Mouse (Mus musculus): ENCODE measurements at regions not wholly inside any gene's neighbourhood (a gene's known extent, or its start where the extent isn't known, plus 50 kb on each side); places are given as distances from the start of the nearest gene placed in this dataset.
A peak's percentile ranks its signal among the peaks of the same experiment; 100 is the strongest.

DNA sequence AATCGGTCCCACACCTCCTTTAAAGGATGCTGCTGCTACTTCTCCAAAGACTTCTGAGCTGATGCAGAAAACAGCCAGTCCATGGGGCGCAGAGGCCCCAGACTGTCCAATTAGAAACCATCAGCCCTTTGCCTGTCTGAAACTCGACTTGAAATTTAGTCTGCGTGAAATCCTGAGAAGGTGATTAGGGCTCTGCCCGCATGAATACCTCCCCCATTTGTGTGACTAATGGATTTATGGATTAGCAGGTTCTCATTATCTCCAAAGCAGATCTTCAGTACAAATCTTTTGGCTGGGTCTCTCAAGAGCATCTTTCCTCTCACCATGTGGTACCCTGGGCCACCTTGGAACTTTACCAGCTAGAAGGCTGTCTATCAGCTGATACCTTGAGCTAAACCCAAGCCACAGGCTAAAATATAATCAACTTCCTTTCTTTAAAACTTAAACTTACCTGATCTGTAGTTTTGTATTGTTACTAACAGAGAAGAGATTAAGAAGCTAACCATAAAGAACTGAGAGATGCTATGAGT lies 72.1 kb upstream of the Shb start:
- no peaks in the 10 kb centered on the region for H3K27me3 ChIP-seq (ENCODE audit: control insufficient read depth, insufficient read depth, low read length)
- H3K4me3 ChIP-seq (replicated peaks; ENCODE audit: low read length), result no peak overlapping the region
- no peak overlapping the region for H3K4me2 ChIP-seq (replicated peaks; ENCODE audit: low read depth, low read length, severe bottlenecking)
- H3K4me1 ChIP-seq (ENCODE audit: control insufficient read depth, insufficient read depth, low read length), result no peaks in the 10 kb centered on the region
- no peaks in the 10 kb centered on the region for H3K36me3 ChIP-seq (ENCODE audit: control insufficient read depth, insufficient read depth, low read length)
- H3K9me3 ChIP-seq (ENCODE audit: control insufficient read depth, low read length), result no peaks in the 10 kb centered on the region
- DNase-seq (ENCODE audit: low spot score) (no peak), ATAC-seq (ENCODE audit: low FRiP score, low read depth) (no peak)
- WGBS, result 56% methylated on average over 5 of the region's 5 CpGs
- TF ChIP-seq POLR2A (IDR thresholded peaks at IDR 0.05; ENCODE audit: borderline replicate concordance, extremely low read depth, insufficient read depth, insufficient read length), result no peak
- H3K27ac ChIP-seq (replicated peaks; ENCODE audit: low read depth, low read length), result no peak overlapping the region
- no peak overlapping the region for H3K9ac ChIP-seq (ENCODE audit: low read depth, low read length, severe bottlenecking)

DNA sequence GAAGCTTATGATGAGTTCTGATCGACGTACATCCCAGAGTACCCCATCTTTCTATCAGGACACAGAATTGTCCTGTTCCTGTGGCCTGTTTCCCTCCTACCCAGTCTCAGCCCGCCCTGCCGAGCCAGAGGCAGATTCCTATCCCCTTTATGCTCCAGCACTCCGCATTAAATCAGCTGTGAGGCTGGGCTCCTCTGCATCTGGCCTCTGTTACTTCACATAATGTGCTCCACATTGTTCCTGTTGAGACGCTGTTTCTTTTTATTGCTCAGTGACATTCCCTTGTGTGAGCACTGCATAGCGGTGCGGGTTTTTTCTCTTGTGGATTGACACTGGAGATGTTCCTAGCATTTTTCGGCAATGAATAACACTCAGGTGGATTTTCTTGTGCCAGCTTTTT lies 68.2 kb upstream of the Shb start:
- peak; percentile 68 for DNase-seq (ENCODE audit: low spot score)
- no peak for TF ChIP-seq POLR2A (IDR thresholded peaks at IDR 0.05; ENCODE audit: borderline replicate concordance, extremely low read depth, insufficient read depth, insufficient read length)
- 24% methylated on average over 9 of the region's 9 CpGs for WGBS
- Histone ChIP-seq H3K4me1 (ENCODE audit: control insufficient read depth, insufficient read depth, low read length) (no peaks in the 10 kb centered on the region), H3K27ac (replicated peaks; ENCODE audit: low read depth, low read length) (no peak overlapping the region), H3K27me3 (ENCODE audit: control insufficient read depth, insufficient read depth, low read length) (no peaks in the 10 kb centered on the region), H3K4me2 (replicated peaks; ENCODE audit: low read depth, low read length, severe bottlenecking) (no peak overlapping the region), H3K9ac (ENCODE audit: low read depth, low read length, severe bottlenecking) (no peak overlapping the region), H3K9me3 (ENCODE audit: control insufficient read depth, low read length) (no peaks in the 10 kb centered on the region), H3K4me3 (replicated peaks; ENCODE audit: low read length) (no peak overlapping the region), H3K36me3 (ENCODE audit: control insufficient read depth, insufficient read depth, low read length) (no peaks in the 10 kb centered on the region)
- peak; percentile 82 for ATAC-seq (ENCODE audit: low FRiP score, low read depth)

DNA sequence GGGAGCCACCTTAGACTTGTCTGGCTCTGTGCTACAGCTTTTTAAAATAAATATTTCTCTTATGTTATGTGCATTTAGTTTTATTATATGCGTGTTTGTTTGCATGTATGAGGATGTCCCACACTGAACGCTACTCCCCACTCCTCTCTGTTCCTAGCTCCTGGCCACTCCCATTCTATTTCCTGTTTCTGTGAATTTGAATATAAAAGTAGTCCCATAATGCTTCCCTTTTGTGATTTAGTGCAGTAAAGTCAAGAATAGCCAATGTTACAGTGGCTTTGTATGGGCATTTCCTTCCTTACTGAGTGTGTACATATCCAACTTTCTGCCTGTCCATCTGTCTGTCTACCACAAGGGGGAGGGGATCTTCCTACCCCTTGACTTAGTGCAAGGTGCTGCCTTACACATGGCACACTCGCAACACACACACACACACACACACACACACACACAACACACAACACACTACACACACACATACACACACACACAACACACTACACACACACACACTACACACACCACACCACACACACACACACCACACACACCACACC lies 61.2 kb upstream of the Shb start:
- H3K27ac ChIP-seq (replicated peaks; ENCODE audit: low read depth, low read length), result no peak overlapping the region
- WGBS, result 89% methylated on average over 3 of the region's 3 CpGs
- H3K4me1 ChIP-seq (ENCODE audit: control insufficient read depth, insufficient read depth, low read length), result 0 out of 2 replicates have a peak, but pooled peaks cover 10% of the 10 kb centered on the region
- no peak for DNase-seq (ENCODE audit: low spot score)
- no peak for ATAC-seq (ENCODE audit: low FRiP score, low read depth)
- H3K9me3 ChIP-seq (ENCODE audit: control insufficient read depth, low read length), result no peaks in the 10 kb centered on the region
- no peak overlapping the region for H3K4me2 ChIP-seq (replicated peaks; ENCODE audit: low read depth, low read length, severe bottlenecking)
- no peak overlapping the region for H3K4me3 ChIP-seq (replicated peaks; ENCODE audit: low read length)
- no peaks in the 10 kb centered on the region for H3K36me3 ChIP-seq (ENCODE audit: control insufficient read depth, insufficient read depth, low read length)
- peaks cover 21% of the 10 kb centered on the region; the same call in 1 of the 2 replicates for H3K27me3 ChIP-seq (ENCODE audit: control insufficient read depth, insufficient read depth, low read length)
- H3K9ac ChIP-seq (ENCODE audit: low read depth, low read length, severe bottlenecking), result no peak overlapping the region
- TF ChIP-seq POLR2A (IDR thresholded peaks at IDR 0.05; ENCODE audit: borderline replicate concordance, extremely low read depth, insufficient read depth, insufficient read length), result no peak

DNA sequence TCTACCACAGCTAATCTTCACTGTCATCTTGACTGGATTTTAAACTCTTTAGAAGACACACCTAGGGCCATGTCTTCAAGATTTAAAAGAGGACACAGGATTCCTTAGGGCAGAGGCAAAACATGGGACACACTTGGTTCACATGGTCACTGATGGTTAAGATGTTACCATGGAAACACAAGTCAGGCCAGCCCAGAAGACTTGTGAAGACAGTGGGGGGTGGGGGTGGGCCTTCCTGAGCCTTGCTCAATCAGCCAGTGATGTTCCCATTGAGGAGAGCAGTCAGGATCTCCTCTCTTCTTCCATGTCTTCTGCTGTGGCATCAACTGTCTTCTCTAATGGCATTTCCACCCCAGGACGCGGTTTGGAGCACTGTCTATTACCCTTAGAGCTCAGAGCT lies 60.5 kb upstream of the Shb start:
- no peak for ATAC-seq (ENCODE audit: low FRiP score, low read depth)
- WGBS, result 83% methylated on average over 2 of the region's 2 CpGs
- no peak overlapping the region for H3K4me2 ChIP-seq (replicated peaks; ENCODE audit: low read depth, low read length, severe bottlenecking)
- peaks cover 25% of the 10 kb centered on the region; the same call in 1 of the 2 replicates for H3K27me3 ChIP-seq (ENCODE audit: control insufficient read depth, insufficient read depth, low read length)
- no peak overlapping the region for H3K9ac ChIP-seq (ENCODE audit: low read depth, low read length, severe bottlenecking)
- no peak for DNase-seq (ENCODE audit: low spot score)
- 0 out of 2 replicates have a peak, but pooled peaks cover 10% of the 10 kb centered on the region for H3K4me1 ChIP-seq (ENCODE audit: control insufficient read depth, insufficient read depth, low read length)
- no peaks in the 10 kb centered on the region for H3K36me3 ChIP-seq (ENCODE audit: control insufficient read depth, insufficient read depth, low read length)
- no peak overlapping the region for H3K4me3 ChIP-seq (replicated peaks; ENCODE audit: low read length)
- no peak overlapping the region for H3K27ac ChIP-seq (replicated peaks; ENCODE audit: low read depth, low read length)
- no peak for TF ChIP-seq POLR2A (IDR thresholded peaks at IDR 0.05; ENCODE audit: borderline replicate concordance, extremely low read depth, insufficient read depth, insufficient read length)
- no peaks in the 10 kb centered on the region for H3K9me3 ChIP-seq (ENCODE audit: control insufficient read depth, low read length)

DNA sequence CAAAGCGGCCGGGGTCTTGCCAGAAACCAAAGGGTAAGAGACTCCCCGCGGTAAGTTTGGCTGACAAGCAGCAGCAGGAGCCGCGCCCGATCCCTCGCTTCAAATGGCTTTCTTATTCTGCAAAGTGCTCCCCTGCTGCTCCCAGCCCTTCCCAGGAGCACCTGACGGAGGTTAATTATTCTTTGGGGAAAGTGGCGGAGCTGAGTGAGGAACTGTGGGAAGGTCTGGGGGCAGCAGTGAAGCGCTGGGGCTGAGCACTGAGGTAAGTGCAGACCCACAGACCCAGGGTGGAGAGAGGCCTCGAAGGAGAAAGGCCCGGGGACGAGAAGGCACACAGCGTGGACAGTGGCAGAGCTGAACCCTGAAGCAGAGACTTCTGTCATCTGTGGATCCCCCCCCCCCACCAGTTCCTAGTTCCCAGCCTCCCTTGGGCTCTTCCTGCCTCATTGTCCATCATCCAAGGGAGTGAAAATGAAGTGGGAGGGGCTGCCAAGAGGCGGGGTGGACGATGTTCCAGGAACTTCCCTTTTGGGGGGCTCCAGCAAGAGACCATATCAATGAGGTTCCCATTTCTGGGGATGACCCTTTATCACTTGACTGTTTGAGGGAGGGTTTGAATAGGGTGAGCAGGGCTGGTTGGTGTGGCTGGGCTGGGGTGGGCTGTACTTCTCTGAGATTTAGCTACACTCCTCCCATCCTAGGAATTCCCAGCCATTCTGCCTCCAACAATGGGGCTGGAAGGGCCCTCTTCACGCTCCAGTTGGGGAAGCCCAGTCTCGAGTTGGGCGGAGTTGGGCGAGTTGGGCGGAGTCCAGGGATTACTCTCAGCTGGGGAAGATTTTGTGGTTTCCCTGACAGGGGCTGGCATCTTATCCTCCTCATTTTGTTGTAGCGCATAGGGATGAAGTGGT lies 59.4 kb upstream of the Shb start:
- H3K9me3 ChIP-seq (ENCODE audit: control insufficient read depth, low read length), result no peaks in the 10 kb centered on the region
- TF ChIP-seq POLR2A (IDR thresholded peaks at IDR 0.05; ENCODE audit: borderline replicate concordance, extremely low read depth, insufficient read depth, insufficient read length), result no peak
- H3K36me3 ChIP-seq (ENCODE audit: control insufficient read depth, insufficient read depth, low read length), result no peaks in the 10 kb centered on the region
- peak overlapping the region; percentile 8; the same call in 1 of the 2 replicates for H3K4me3 ChIP-seq (replicated peaks; ENCODE audit: low read length)
- WGBS, result 9% methylated on average over 23 of the region's 23 CpGs
- H3K9ac ChIP-seq (ENCODE audit: low read depth, low read length, severe bottlenecking), result peak overlapping the region; percentile 36; the same call in 1 of the 2 replicates
- DNase-seq (ENCODE audit: low spot score) (no peak), ATAC-seq (ENCODE audit: low FRiP score, low read depth) (no peak)
- peak overlapping the region; percentile 42 for H3K4me2 ChIP-seq (replicated peaks; ENCODE audit: low read depth, low read length, severe bottlenecking)
- peaks cover 26% of the 10 kb centered on the region for H3K27me3 ChIP-seq (ENCODE audit: control insufficient read depth, insufficient read depth, low read length)
- H3K27ac ChIP-seq (replicated peaks; ENCODE audit: low read depth, low read length), result no peak overlapping the region
- H3K4me1 ChIP-seq (ENCODE audit: control insufficient read depth, insufficient read depth, low read length), result 0 out of 2 replicates have a peak, but pooled peaks cover 10% of the 10 kb centered on the region
